Mouse (Mus musculus): ENCODE measurements at regions not wholly inside any gene's neighbourhood (a gene's known extent, or its start where the extent isn't known, plus 50 kb on each side); places are given as distances from the start of the nearest gene placed in this dataset.

- no peak for TF ChIP-seq CTCF (IDR thresholded peaks at IDR 0.05; ENCODE audit: low read depth, low read length)
- TF ChIP-seq POLR2A (IDR thresholded peaks at IDR 0.05; ENCODE audit: extremely low read depth, insufficient read depth, low read length), result no peak
Measured at GRCm38 (mm10) chr16:55747250-55747649, 91.4 kb downstream of the Nfkbiz start.
